Mouse (Mus musculus) hindbrain, embryonic 15.5 days (tissue): ENCODE results near the gene Ubald1. TPM values are rescaled to one million over a fixed set of nuclear protein-coding genes. Genes with fewer than 3 reads are reported as not detected.

ENCODE experiments used
- ATAC-seq: fragments of 200-750 bp; cut with Nextera tagmentation; 2 replicates; pipeline ENCODE4 v1.8.0; 2017; ENCODE audit warnings: low read depth, moderate number of reproducible peaks, moderate TSS enrichment; ENCODE audit not compliant: low FRiP score
- H3K27ac ChIP-seq: fragments of 300-500 bp; sonication (generic); replicated peaks from 2 replicates; pipeline ENCODE4 v1.5.1; 2015; ENCODE audit warnings: mild to moderate bottlenecking, inconsistent platforms
- H3K27me3 ChIP-seq: fragments of 300-500 bp; sonication (generic); 2 replicates; pipeline ENCODE4 v1.6.1; 2015; ENCODE audit warnings: control low read depth, inconsistent platforms
- H3K36me3 ChIP-seq: fragments of 300-500 bp; sonication (generic); 2 replicates; pipeline ENCODE4 v1.6.1; 2015; ENCODE audit warnings: control low read depth, inconsistent platforms
- H3K4me1 ChIP-seq: fragments of 300-500 bp; sonication (generic); replicated peaks from 2 replicates; pipeline ENCODE4 v1.6.1; 2015; ENCODE audit warnings: control low read depth, inconsistent platforms
- H3K4me2 ChIP-seq: fragments of 300-500 bp; sonication (generic); 2 replicates; pipeline ENCODE4 v1.6.1; 2015; ENCODE audit warnings: moderate library complexity, mild to moderate bottlenecking, inconsistent platforms
- H3K4me3 ChIP-seq: fragments of 300-500 bp; sonication (generic); 2 replicates; pipeline ENCODE4 v1.5.1; 2015; ENCODE audit warnings: mild to moderate bottlenecking, inconsistent platforms
- H3K9ac ChIP-seq: fragments of 300-500 bp; sonication (generic); 2 replicates; pipeline ENCODE4 v1.6.1; 2015; ENCODE audit warnings: inconsistent platforms
- H3K9me3 ChIP-seq: fragments of 300-500 bp; sonication (generic); 2 replicates; pipeline ENCODE4 v1.6.1; 2016; ENCODE audit warnings: control low read depth, inconsistent platforms
- WGBS: fragments of 180-500 bp; shearing (Covaris S2); methylation state at CpG from one replicate; pipeline ENCODE4 v1.1.7; 2015; 5-methylcytosine and 5-hydroxymethylcytosine counted together
- polyA plus RNA-seq: library from polyadenylated mRNA; unstranded; fragments of >200 nt; fragmentation: Nextera tagmentation; extraction: Ambion mirVana; gene quantifications from 2 replicates; pipeline ENCODE4 v1.2.1, GENCODE M21; 2015

Ubald1 gene
- polyA plus RNA-seq, 1 experiment from 2014 or later: 69.2 TPM

- ATAC-seq: no peak
- H3K9ac ChIP-seq: no peak overlapping the region
- H3K27me3 ChIP-seq: no peaks in the 10 kb centered on the region
- no peak overlapping the region for H3K4me2 ChIP-seq
- H3K27ac ChIP-seq: no peak overlapping the region
- no peaks in the 10 kb centered on the region for H3K9me3 ChIP-seq
- H3K4me1 ChIP-seq: no peaks in the 10 kb centered on the region
- peaks cover 47% of the 10 kb centered on the region for H3K36me3 ChIP-seq
- 99% methylated on average over 8 of the region's 8 CpGs for WGBS
- no peak overlapping the region for H3K4me3 ChIP-seq
These were observed 30.6 kb upstream of the Ubald1 start for GRCm38 (mm10) chr16:4910758-4911157.

- Histone ChIP-seq H3K27ac (no peak overlapping the region), H3K36me3 (peaks cover 40% of the 10 kb centered on the region), H3K4me3 (no peak overlapping the region), H3K4me2 (no peak overlapping the region), H3K9ac (no peak overlapping the region), H3K27me3 (no peaks in the 10 kb centered on the region), H3K9me3 (no peaks in the 10 kb centered on the region), H3K4me1 (no peaks in the 10 kb centered on the region)
- WGBS: 97% methylated on average over 2 of the region's 2 CpGs
- ATAC-seq: no peak
These were observed 29.6 kb upstream of the Ubald1 start for GRCm38 (mm10) chr16:4909745-4910144.

GRCm38 (mm10) chr16:4907972-4908371, 27.9 kb upstream of the Ubald1 start:
- H3K36me3 ChIP-seq: peaks cover 37% of the 10 kb centered on the region
- H3K4me2 ChIP-seq: no peak overlapping the region
- H3K27me3 ChIP-seq: no peaks in the 10 kb centered on the region
- WGBS: 51% methylated on average over 4 of the region's 5 CpGs
- no peak for ATAC-seq
- H3K4me3 ChIP-seq: no peak overlapping the region
- H3K4me1 ChIP-seq: no peaks in the 10 kb centered on the region; the same call in 1 of the 2 replicates
- no peak overlapping the region for H3K9ac ChIP-seq
- no peak overlapping the region for H3K27ac ChIP-seq
- no peaks in the 10 kb centered on the region for H3K9me3 ChIP-seq

- Histone ChIP-seq H3K9ac (no peak overlapping the region), H3K4me1 (no peaks in the 10 kb centered on the region; the same call in 1 of the 2 replicates), H3K4me2 (no peak overlapping the region), H3K4me3 (no peak overlapping the region), H3K27ac (no peak overlapping the region), H3K36me3 (peaks cover 32% of the 10 kb centered on the region), H3K27me3 (no peaks in the 10 kb centered on the region), H3K9me3 (no peaks in the 10 kb centered on the region)
- no peak for ATAC-seq
- 66% methylated on average over 2 of the region's 2 CpGs for WGBS
These were observed 27.3 kb upstream of the Ubald1 start for GRCm38 (mm10) chr16:4907386-4907785.

GRCm38 (mm10) chr16:4906559-4906958, 26.4 kb upstream of the Ubald1 start:
- Histone ChIP-seq H3K4me3 (no peak overlapping the region), H3K27me3 (no peaks in the 10 kb centered on the region), H3K4me2 (no peak overlapping the region), H3K9me3 (no peaks in the 10 kb centered on the region), H3K27ac (no peak overlapping the region), H3K9ac (no peak overlapping the region), H3K36me3 (peaks cover 24% of the 10 kb centered on the region), H3K4me1 (no peaks in the 10 kb centered on the region; the same call in 1 of the 2 replicates)
- ATAC-seq: no peak

GRCm38 (mm10) chr16:4905591-4905990, 25.5 kb upstream of the Ubald1 start:
- Histone ChIP-seq H3K9me3 (no peaks in the 10 kb centered on the region), H3K9ac (no peak overlapping the region), H3K4me1 (no peaks in the 10 kb centered on the region; the same call in 1 of the 2 replicates), H3K36me3 (peaks cover 15% of the 10 kb centered on the region; the same call in 1 of the 2 replicates), H3K27me3 (no peaks in the 10 kb centered on the region), H3K4me3 (no peak overlapping the region), H3K27ac (no peak overlapping the region), H3K4me2 (no peak overlapping the region)
- no peak for ATAC-seq
- 65% methylated on average over 1 of the region's 1 CpGs for WGBS

- Histone ChIP-seq H3K27ac (no peak overlapping the region), H3K27me3 (no peaks in the 10 kb centered on the region), H3K4me2 (no peak overlapping the region), H3K36me3 (peaks cover 11% of the 10 kb centered on the region; the same call in 1 of the 2 replicates), H3K4me3 (no peak overlapping the region), H3K9ac (no peak overlapping the region), H3K9me3 (no peaks in the 10 kb centered on the region), H3K4me1 (no peaks in the 10 kb centered on the region; the same call in 1 of the 2 replicates)
- 91% methylated on average over 3 of the region's 3 CpGs for WGBS
- ATAC-seq: no peak
These were observed 24.8 kb upstream of the Ubald1 start for GRCm38 (mm10) chr16:4904878-4905277.

- ATAC-seq: no peak
- Histone ChIP-seq H3K4me1 (no peaks in the 10 kb centered on the region; the same call in 1 of the 2 replicates), H3K4me2 (no peak overlapping the region), H3K9me3 (no peaks in the 10 kb centered on the region), H3K4me3 (no peak overlapping the region), H3K27me3 (no peaks in the 10 kb centered on the region), H3K27ac (no peak overlapping the region), H3K9ac (no peak overlapping the region), H3K36me3 (no peaks in the 10 kb centered on the region)
- WGBS: 90% methylated on average over 6 of the region's 6 CpGs
These were observed 23.5 kb upstream of the Ubald1 start for GRCm38 (mm10) chr16:4903491-4904102.

- Histone ChIP-seq H3K4me3 (no peak overlapping the region), H3K9ac (no peak overlapping the region), H3K27me3 (no peaks in the 10 kb centered on the region), H3K9me3 (no peaks in the 10 kb centered on the region), H3K27ac (no peak overlapping the region), H3K36me3 (no peaks in the 10 kb centered on the region), H3K4me2 (no peak overlapping the region), H3K4me1 (no peaks in the 10 kb centered on the region; the same call in 1 of the 2 replicates)
- 83% methylated on average over 2 of the region's 2 CpGs for WGBS
- no peak for ATAC-seq
These were observed 22.3 kb upstream of the Ubald1 start for GRCm38 (mm10) chr16:4902390-4902789.

GRCm38 (mm10) chr16:4901167-4901566, 21.1 kb upstream of the Ubald1 start:
- Histone ChIP-seq H3K9me3 (no peaks in the 10 kb centered on the region), H3K27ac (no peak overlapping the region; the same call in 1 of the 2 replicates), H3K27me3 (no peaks in the 10 kb centered on the region), H3K4me3 (no peak overlapping the region), H3K4me2 (no peak overlapping the region), H3K9ac (no peak overlapping the region), H3K4me1 (no peaks in the 10 kb centered on the region; the same call in none of the 2 replicates), H3K36me3 (no peaks in the 10 kb centered on the region)
- 47% methylated on average over 7 of the region's 7 CpGs for WGBS
- no peak for ATAC-seq

GRCm38 (mm10) chr16:4899711-4900110, 19.6 kb upstream of the Ubald1 start:
- Histone ChIP-seq H3K4me2 (no peak overlapping the region), H3K36me3 (no peaks in the 10 kb centered on the region), H3K9ac (no peak overlapping the region), H3K27ac (no peak overlapping the region), H3K27me3 (no peaks in the 10 kb centered on the region), H3K4me1 (no peaks in the 10 kb centered on the region; the same call in none of the 2 replicates), H3K4me3 (no peak overlapping the region), H3K9me3 (no peaks in the 10 kb centered on the region)
- ATAC-seq: no peak
- WGBS: 85% methylated on average over 2 of the region's 2 CpGs

GRCm38 (mm10) chr16:4898881-4899280, 18.8 kb upstream of the Ubald1 start:
- Histone ChIP-seq H3K27me3 (no peaks in the 10 kb centered on the region), H3K4me2 (no peak overlapping the region), H3K4me1 (no peaks in the 10 kb centered on the region; the same call in none of the 2 replicates), H3K9ac (no peak overlapping the region), H3K27ac (no peak overlapping the region), H3K9me3 (no peaks in the 10 kb centered on the region), H3K36me3 (no peaks in the 10 kb centered on the region), H3K4me3 (no peak overlapping the region)
- 82% methylated on average over 6 of the region's 6 CpGs for WGBS
- ATAC-seq: no peak
